In genomic region chr4:134838221-134838620, GRCm38 (mm10) we compare ENCODE assay signal across 21 mouse cellular contexts. TPM values are rescaled to one million over a fixed set of nuclear protein-coding genes. Genes with fewer than 3 reads are reported as not detected.
DNase-seq lines count a peak whose midpoint lies in the region; ATAC-seq and TF ChIP-seq lines count a peak whose summit lies in the region.
"Had no signal": no experiment of that assay in that cellular context is flagged by ENCODE, and none has a peak within 500 bp of the region (broad histone marks: within the 10 kb centered on the region; RNA-seq: fewer than 3 reads in every experiment).

No protein-coding gene starts in this region.

- no peak overlapping the region for H3K9ac ChIP-seq in liver, embryonic 15.5 days
- no peak overlapping the region for H3K9ac ChIP-seq in liver, embryonic 11.5 days (ENCODE audit: low read depth, low read length)
- H3K9ac ChIP-seq in MEL (ENCODE audit: control insufficient read depth, low read depth, low read length, poor library complexity, severe bottlenecking) = no peak overlapping the region
- H3K9ac ChIP-seq: embryonic facial prominence, embryonic 13.5 days; forebrain, embryonic 15.5 days; lung, embryonic 15.5 days had no signal

- TF ChIP-seq EP300 in MEL (IDR thresholded peaks at IDR 0.05; ENCODE audit: low read depth in 1 of 2, low read length in 2 of 2) = no peak

- no peak for TF ChIP-seq POLR2A in MEL (IDR thresholded peaks at IDR 0.05; ENCODE audit: control insufficient read depth in 1 of 2, insufficient read depth in 1 of 2, low read depth in 1 of 2, low read length in 2 of 2, poor library complexity in 1 of 2)

- peaks cover 34% of the 10 kb centered on the region for H3K36me3 ChIP-seq in liver, embryonic 15.5 days (replicated peaks)
- peaks cover 7% of the 10 kb centered on the region; the same call in 1 of the 2 replicates for H3K36me3 ChIP-seq in liver, embryonic 11.5 days (ENCODE audit: control insufficient read depth, insufficient read depth, low read length)
- H3K36me3 ChIP-seq in MEL (ENCODE audit: control insufficient read depth in 1 of 2, insufficient read depth in 2 of 2, low read length in 2 of 2) (peaks cover 3 to 11% of the 10 kb centered on the region in 2 experiments; a peak in 3 of 4 replicates), macrophage (ENCODE audit: inconsistent target) (no peaks in the 10 kb centered on the region)

- no peak for TF ChIP-seq CTCF in MEL (IDR thresholded peaks at IDR 0.05 in 2 of 3, conservative IDR thresholded peaks at IDR 0.05 in 1 of 3; ENCODE audit: control insufficient read depth in 1 of 3, insufficient read depth in 1 of 3, low read depth in 2 of 3, low read length in 3 of 3, poor library complexity in 1 of 3, severe bottlenecking in 1 of 3)

- H3K4me1 ChIP-seq in liver, embryonic 15.5 days (replicated peaks) = peaks cover 23% of the 10 kb centered on the region
- peaks cover 2% of the 10 kb centered on the region for H3K4me1 ChIP-seq in liver, embryonic 11.5 days (replicated peaks; ENCODE audit: control insufficient read depth, insufficient read depth, low read length)
- H3K4me1 ChIP-seq in MEL (ENCODE audit: control insufficient read depth in 1 of 2, insufficient read depth in 2 of 2, low read length in 2 of 2) = peaks cover 0 to 2% of the 10 kb centered on the region in 2 experiments; a peak in 3 of 4 replicates
- H3K4me1 ChIP-seq: embryonic facial prominence, embryonic 13.5 days; lung, embryonic 15.5 days had no signal

- H3K79me2 ChIP-seq in MEL (ENCODE audit: control insufficient read depth, insufficient read depth, low read length, poor library complexity) (peaks cover 19% of the 10 kb centered on the region), macrophage (ENCODE audit: inconsistent target) (peaks cover 71% of the 10 kb centered on the region)

- H3K4me2 ChIP-seq in liver, embryonic 15.5 days = no peak overlapping the region
- no peak overlapping the region for H3K4me2 ChIP-seq in liver, embryonic 11.5 days
- H3K4me2 ChIP-seq: embryonic facial prominence, embryonic 13.5 days; forebrain, embryonic 15.5 days; lung, embryonic 15.5 days had no signal

- no peak overlapping the region for H3K4me3 ChIP-seq in liver, embryonic 15.5 days (replicated peaks)
- H3K4me3 ChIP-seq in liver, embryonic 11.5 days (ENCODE audit: low read depth, low read length) = no peak overlapping the region
- H3K4me3 ChIP-seq in MEL (ENCODE audit: control insufficient read depth in 1 of 2, insufficient read depth in 1 of 2, low read depth in 2 of 2, low read length in 2 of 2) (no peak overlapping the region), macrophage (ENCODE audit: inconsistent target) (no peak overlapping the region)
- H3K4me3 ChIP-seq: embryonic facial prominence, embryonic 13.5 days; forebrain, embryonic 15.5 days; lung, embryonic 15.5 days had no signal

- H3K27ac ChIP-seq in liver, embryonic 15.5 days (replicated peaks) = 0 out of 2 replicates have a peak overlapping the region, but pooled peaks have one; percentile 25
- no peak overlapping the region for H3K27ac ChIP-seq in liver, embryonic 11.5 days (ENCODE audit: low read depth, low read length)
- H3K27ac ChIP-seq in MEL (ENCODE audit: control insufficient read depth, low read depth, low read length) (no peak overlapping the region), macrophage (peak overlapping the region; percentile 73)
- H3K27ac ChIP-seq: embryonic facial prominence, embryonic 13.5 days; forebrain, embryonic 15.5 days; kidney, postnatal 0 days; lung, embryonic 15.5 days had no signal

- H3K9me3 ChIP-seq in liver, embryonic 15.5 days (replicated peaks) = no peaks in the 10 kb centered on the region
- no peaks in the 10 kb centered on the region for H3K9me3 ChIP-seq in liver, embryonic 11.5 days (ENCODE audit: control insufficient read depth, low read length)
- no peaks in the 10 kb centered on the region for H3K9me3 ChIP-seq in MEL (replicated peaks; ENCODE audit: insufficient read depth, low read length)
- H3K9me3 ChIP-seq: embryonic facial prominence, embryonic 13.5 days; forebrain, embryonic 15.5 days; lung, embryonic 15.5 days had no signal

- no peak for DNase-seq in liver, embryonic 11.5 days (ENCODE audit: low spot score)
- DNase-seq in 416B (ENCODE audit: low read depth) (peak; percentile 47), MEL (ENCODE audit: low read depth, low spot score) (no peak), adipocyte (ENCODE audit: low spot score) (no peak)
- no peak for DNase-seq in cerebellum, postnatal 25 days
- DNase-seq: adrenal gland, postnatal 10 days; cerebellum, postnatal 10 days; gastrocnemius, postnatal 25 days; kidney, adult 11 months; layer of hippocampus, postnatal 36 days; left cerebral cortex, postnatal 4 days; liver; thymus, postnatal 4 days had no signal

- H3K27me3 ChIP-seq in liver, embryonic 15.5 days = no peaks in the 10 kb centered on the region
- no peaks in the 10 kb centered on the region for H3K27me3 ChIP-seq in liver, embryonic 11.5 days (replicated peaks; ENCODE audit: control insufficient read depth, insufficient read depth, low read length)
- no peaks in the 10 kb centered on the region for H3K27me3 ChIP-seq in MEL (ENCODE audit: control insufficient read depth in 1 of 2, insufficient read depth in 2 of 2, low read length in 2 of 2)
- H3K27me3 ChIP-seq: embryonic facial prominence, embryonic 13.5 days; forebrain, embryonic 15.5 days; lung, embryonic 15.5 days had no signal

- ATAC-seq in liver, embryonic 15.5 days (ENCODE audit: insufficient read depth) = no peak
- no peak for ATAC-seq in liver, embryonic 11.5 days (replicated peaks; ENCODE audit: low FRiP score)
- ATAC-seq in monocyte, adult 5-6 weeks (replicated peaks; ENCODE audit: insufficient number of reproducible peaks, low FRiP score, low TSS enrichment, poor library complexity, severe bottlenecking) = no peak; the same call in 1 of the 2 replicates
- ATAC-seq: forebrain, embryonic 15.5 days had no signal

- WGBS in liver, embryonic 15.5 days (ENCODE audit: insufficient replicate concordance) = 39% methylated on average over 1 of the region's 1 CpGs
- WGBS in liver, embryonic 11.5 days = 54% methylated on average over 1 of the region's 1 CpGs
- WGBS in macrophage (ENCODE audit: missing documents) = 0% methylated on average over 1 of the region's 1 CpGs

- no peak for TF ChIP-seq RAD21 in MEL (IDR thresholded peaks at IDR 0.05; ENCODE audit: low read depth, low read length)

TF ChIP-seq in MEL, 35 proteins besides CTCF, POLR2A, EP300 and RAD21:
- TF ChIP-seq TCF12 (IDR thresholded peaks at IDR 0.05; ENCODE audit: low read depth, low read length) = no peak
- 0 out of 2 replicates have a peak, but pooled peaks have one; percentile 9 for TF ChIP-seq GATA1 (IDR thresholded peaks at IDR 0.05; ENCODE audit: low read depth, low read length)
TF ChIP-seq in MEL: peak in this region for 1.

RNA-seq across cellular contexts. Expression of gene Maco1, which starts 14.9 kb away (rescaled TPM):
- polyA plus RNA-seq in liver, embryonic 15.5 days (2015; fragmentation: Nextera tagmentation; extraction: Ambion mirVana) = 16.0 and 17.3 TPM in 2 replicates
- polyA plus RNA-seq in liver, embryonic 11.5 days (2014; fragmentation: Nextera tagmentation; extraction: Ambion mirVana) = 26.3 and 28.3 TPM in 2 replicates
- 22.2 and 25.6 TPM in 2 replicates for total RNA-seq in MEL (2012; rRNA removed)
- polyA plus RNA-seq in MEL (2012; ENCODE audit: insufficient read depth in 1 of 2, insufficient read length in 2 of 2, low read depth in 1 of 2, low replicate concordance in 2 of 2, missing spikeins in 1 of 2) = 10 to 100 TPM in 1 of 2 experiments, not detected in 1; 35.9 TPM
- 10 to 100 TPM; 18.1 to 62.3 (median 33.0) TPM for total RNA-seq in macrophage (2018; cell fraction: chromatin; rRNA removed)
- total RNA-seq in macrophage (2018; cell fraction: cytosol; rRNA removed) = 10 to 100 TPM; 10.4 to 21.7 (median 15.7) TPM
- 10 to 100 TPM; 16.2 to 61.4 (median 25.5) TPM for total RNA-seq in macrophage (2018; cell fraction: nucleus; rRNA removed)
- 14.4 to 24.0 TPM (median 21.7 TPM) in 3 replicates for polyA plus RNA-seq in macrophage (2018)
- total RNA-seq in monocyte, adult 5-6 weeks (2017) = 36.1 to 41.4 TPM (median 38.3 TPM) in 3 replicates

RNA-seq across cellular contexts. Expression of gene Rhd, which starts 26.1 kb away (rescaled TPM):
- polyA plus RNA-seq in liver, embryonic 15.5 days (2015; fragmentation: Nextera tagmentation; extraction: Ambion mirVana) = 587 and 603 TPM in 2 replicates
- polyA plus RNA-seq in liver, embryonic 11.5 days (2014; fragmentation: Nextera tagmentation; extraction: Ambion mirVana) = 213 and 235 TPM in 2 replicates
- total RNA-seq in MEL (2012; rRNA removed) = 64.8 and 176 TPM in 2 replicates
- polyA plus RNA-seq in MEL (2012; ENCODE audit: insufficient read depth in 1 of 2, insufficient read length in 2 of 2, low read depth in 1 of 2, low replicate concordance in 2 of 2, missing spikeins in 1 of 2) = 10 to 100 TPM in 1 of 2 experiments, not detected in 1; 49.9 TPM
- not detected for total RNA-seq in macrophage (2018; cell fraction: chromatin; rRNA removed)
- total RNA-seq in macrophage (2018; cell fraction: cytosol; rRNA removed) = under 1 TPM in 9 of 26 experiments, not detected in 17; 0.09 to 0.43 (median 0.14) TPM
- not detected for total RNA-seq in macrophage (2018; cell fraction: nucleus; rRNA removed)
- not detected in 3 replicates for polyA plus RNA-seq in macrophage (2018)
- total RNA-seq in monocyte, adult 5-6 weeks (2017) = not detected in 3 replicates
- total RNA-seq: gastrocnemius, postnatal 25 days; layer of hippocampus, adult 18-20 months; layer of hippocampus, postnatal 36 days; left cerebral cortex, postnatal 4 days had no signal

Comparison
In these comparisons a context has a peak if more than half of its experiments do, and no peak if none do; other contexts are left out.
1. H3K27ac ChIP-seq: peak in liver, embryonic 15.5 days (single experiment) and macrophage (single experiment); none in liver, embryonic 11.5 days (single experiment) and MEL (single experiment).
2. RNA of gene Rhd, which starts 26.1 kb away (polyA plus RNA-seq): 587 to 603 TPM in liver, embryonic 15.5 days, 213 to 235 TPM in liver, embryonic 11.5 days and 49.9 TPM in MEL; not detected in macrophage; every median in the first group is over 10 times any median in the second.